Mouse (Mus musculus) limb, embryonic 15.5 days (tissue): ENCODE data around the gene Sec11a. TPM values are rescaled to one million over a fixed set of nuclear protein-coding genes. Genes with fewer than 3 reads are reported as not detected.
"Not testable (repeated sequence)": the region's sequence is repeated elsewhere in the genome, so short reads cannot be mapped to it uniquely, and the experiment has no call there.

Experiments
- ATAC-seq: fragments of 200-750 bp; cut with Nextera tagmentation; 2 replicates; pipeline ENCODE4 v1.8.0; 2017; ENCODE audit warnings: low read depth, moderate TSS enrichment; ENCODE audit not compliant: insufficient number of reproducible peaks, low FRiP score, low TSS enrichment
- H3K27ac ChIP-seq: fragments of 300-500 bp; sonication (generic); 2 replicates; pipeline ENCODE4 v1.5.1; 2015; ENCODE audit warnings: moderate library complexity, mild to moderate bottlenecking, inconsistent platforms
- H3K27me3 ChIP-seq: fragments of 300-500 bp; sonication (generic); 2 replicates; pipeline ENCODE4 v1.6.1; 2015; ENCODE audit warnings: inconsistent platforms
- H3K36me3 ChIP-seq: fragments of 300-500 bp; sonication (generic); 2 replicates; pipeline ENCODE4 v1.6.1; 2015; ENCODE audit warnings: inconsistent platforms
- H3K4me1 ChIP-seq: fragments of 300-500 bp; sonication (generic); 2 replicates; pipeline ENCODE4 v1.6.1; 2015; ENCODE audit warnings: inconsistent platforms
- H3K4me2 ChIP-seq: fragments of 300-500 bp; sonication (generic); 2 replicates; pipeline ENCODE4 v1.6.1; 2015; ENCODE audit warnings: mild to moderate bottlenecking, inconsistent platforms
- H3K4me3 ChIP-seq: fragments of 300-500 bp; sonication (generic); 2 replicates; pipeline ENCODE4 v1.5.1; 2015; ENCODE audit warnings: mild to moderate bottlenecking, inconsistent platforms
- H3K9ac ChIP-seq: fragments of 300-500 bp; sonication (generic); 2 replicates; pipeline ENCODE4 v1.6.1; 2015; ENCODE audit warnings: inconsistent platforms
- H3K9me3 ChIP-seq: fragments of 300-500 bp; sonication (generic); 2 replicates; pipeline ENCODE4 v1.6.1; 2016; ENCODE audit warnings: inconsistent platforms
- WGBS: fragments of 180-500 bp; shearing (Covaris S2); methylation state at CpG from one replicate; pipeline ENCODE4 v1.1.7; 2015; 5-methylcytosine and 5-hydroxymethylcytosine counted together
- polyA plus RNA-seq: library from polyadenylated mRNA; unstranded; fragments of >200 nt; fragmentation: Nextera tagmentation; extraction: Ambion mirVana; gene quantifications from 2 replicates; pipeline ENCODE4 v1.2.1, GENCODE M21; 2015

Gene Sec11a
- polyA plus RNA-seq, 1 experiment from 2014 or later, result 230 TPM

DNA sequence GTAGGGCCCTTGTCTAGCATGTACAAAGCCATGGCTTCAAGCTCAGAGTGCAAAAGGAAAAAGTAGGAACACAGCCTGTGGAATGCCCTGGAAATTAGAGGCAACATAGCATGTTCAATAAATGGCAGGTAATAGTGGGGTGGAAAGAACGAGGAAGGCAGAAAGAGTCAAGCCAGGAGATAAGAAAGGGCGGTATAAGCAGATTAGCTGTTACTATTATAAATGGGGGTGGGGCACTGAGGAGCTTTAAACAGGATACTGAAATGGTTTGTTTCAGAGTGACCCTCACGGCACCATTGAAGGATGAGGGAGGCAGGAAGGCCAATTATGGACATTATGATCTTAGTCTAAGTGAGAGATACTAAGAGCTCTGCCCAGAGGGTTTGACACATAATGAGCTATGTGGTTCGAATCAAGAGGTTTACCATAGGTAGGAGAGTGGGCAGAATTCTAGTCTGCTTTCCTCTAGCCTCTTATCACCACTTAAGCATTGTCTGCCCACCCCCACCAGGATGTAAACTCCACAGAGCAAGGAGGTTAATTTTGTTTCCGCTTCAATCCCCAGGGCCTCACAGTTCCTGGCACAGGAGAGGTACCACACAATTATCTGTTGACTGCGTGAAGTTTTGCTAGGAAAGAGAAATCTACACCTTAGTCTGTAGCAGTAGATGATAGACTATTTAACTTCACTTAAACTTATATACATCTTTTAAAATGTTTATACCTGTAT is 39.0 kb upstream of the Sec11a start:
- Histone ChIP-seq H3K9me3 (no peaks in the 10 kb centered on the region), H3K36me3 (no peaks in the 10 kb centered on the region; the same call in 1 of the 2 replicates), H3K27ac (no peak overlapping the region), H3K27me3 (no peaks in the 10 kb centered on the region), H3K9ac (no peak overlapping the region), H3K4me1 (peaks cover 2% of the 10 kb centered on the region; the same call in 1 of the 2 replicates), H3K4me2 (no peak overlapping the region), H3K4me3 (no peak overlapping the region)
- WGBS, result 61% methylated on average over 6 of the region's 6 CpGs
- no peak for ATAC-seq

DNA sequence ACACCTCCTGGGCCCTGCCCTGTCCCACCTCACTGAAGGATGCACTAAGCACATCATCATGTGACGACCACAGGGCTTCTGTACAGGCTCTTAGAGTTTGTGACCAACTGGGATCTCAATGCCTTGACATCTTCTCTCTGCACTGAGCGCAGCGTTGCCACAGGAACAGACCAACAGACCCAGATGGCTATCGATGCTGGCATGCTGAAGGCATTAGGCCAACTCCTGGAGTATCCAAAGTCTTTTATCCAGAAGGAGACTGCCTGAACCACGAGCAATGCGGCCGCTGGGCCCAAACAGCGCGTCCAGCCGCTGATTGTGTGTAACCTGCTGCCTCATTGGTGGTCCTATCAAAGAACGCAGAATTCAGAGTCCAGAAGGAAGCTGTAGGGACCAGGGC is 33.0 kb upstream of the Sec11a start:
- ATAC-seq, result no peak
- H3K9ac ChIP-seq, result no peak overlapping the region
- H3K27me3 ChIP-seq, result no peaks in the 10 kb centered on the region
- H3K4me1 ChIP-seq, result no peaks in the 10 kb centered on the region
- WGBS, result 88% methylated on average over 11 of the region's 11 CpGs
- H3K4me3 ChIP-seq, result no peak overlapping the region
- H3K36me3 ChIP-seq, result no peaks in the 10 kb centered on the region
- H3K4me2 ChIP-seq, result no peak overlapping the region
- no peak overlapping the region for H3K27ac ChIP-seq
- H3K9me3 ChIP-seq, result no peaks in the 10 kb centered on the region

DNA sequence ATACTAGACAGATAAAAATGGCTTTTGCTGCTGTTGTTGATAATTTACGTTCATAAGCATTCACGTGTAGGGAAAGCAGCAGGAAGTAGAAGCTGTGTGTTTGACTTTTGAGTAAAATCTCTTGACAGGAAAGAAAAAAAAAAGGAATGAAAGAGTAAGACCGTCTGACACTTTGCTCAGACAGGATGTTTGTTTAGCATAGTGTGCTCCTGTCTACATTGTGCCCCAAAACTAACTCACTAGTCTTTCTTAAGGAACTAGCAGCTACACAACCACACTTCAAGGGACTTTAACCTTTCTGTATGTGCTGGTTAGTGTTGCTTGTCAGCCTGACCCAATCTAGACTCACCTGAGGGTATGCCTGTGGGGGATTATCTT is 26.0 kb upstream of the Sec11a start:
- WGBS, result 68% methylated on average over 3 of the region's 3 CpGs
- H3K4me2 ChIP-seq, ATAC-seq, H3K9ac ChIP-seq, H3K36me3 ChIP-seq, H3K4me1 ChIP-seq, H3K27me3 ChIP-seq, H3K4me3 ChIP-seq, H3K27ac ChIP-seq, H3K9me3 ChIP-seq: not testable (repeated sequence)

DNA sequence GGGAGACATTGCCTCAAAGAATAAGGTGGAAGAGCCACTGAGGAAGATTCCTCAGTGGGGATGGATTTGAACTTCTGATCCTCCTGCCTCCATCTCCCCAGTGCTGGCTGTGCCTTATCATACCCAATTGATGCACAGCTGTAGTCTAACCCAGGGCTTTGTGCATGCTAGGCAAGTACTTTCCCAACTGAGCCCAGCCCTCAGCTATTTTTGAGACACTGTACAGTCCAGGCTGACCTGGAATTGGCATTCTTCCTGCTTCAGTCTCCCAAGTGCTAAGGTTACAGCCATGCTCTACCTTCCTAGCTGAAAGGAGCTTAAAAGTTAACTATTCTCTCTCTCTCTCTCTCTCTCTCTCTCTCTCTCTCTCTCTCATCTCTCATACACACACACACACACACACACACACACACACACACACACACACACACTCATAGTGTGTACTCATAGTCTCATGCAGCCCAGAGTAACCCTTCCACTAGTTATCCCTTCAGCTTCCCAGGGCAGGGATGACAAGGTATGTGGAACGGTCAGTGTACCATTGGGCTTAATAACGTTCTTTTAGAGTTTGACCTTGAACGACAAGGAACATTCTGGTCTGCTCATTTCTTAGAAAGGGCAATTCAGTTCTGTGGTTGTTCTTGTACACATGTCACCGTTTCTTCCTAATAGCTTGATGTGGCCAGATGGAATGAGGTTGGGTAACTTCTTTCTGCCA is 25.5 kb upstream of the Sec11a start:
- H3K4me3 ChIP-seq, ATAC-seq, H3K27me3 ChIP-seq, H3K27ac ChIP-seq, H3K36me3 ChIP-seq, H3K9me3 ChIP-seq, H3K4me2 ChIP-seq, H3K9ac ChIP-seq, H3K4me1 ChIP-seq: not testable (repeated sequence)
- 76% methylated on average over 4 of the region's 4 CpGs for WGBS

GRCm38 (mm10) chr7:80972082-80972481 is 24.5 kb upstream of the Sec11a start:
- Histone ChIP-seq H3K4me1 (no peaks in the 10 kb centered on the region), H3K9me3 (no peaks in the 10 kb centered on the region; the same call in 1 of the 2 replicates), H3K4me2 (no peak overlapping the region), H3K27me3 (no peaks in the 10 kb centered on the region), H3K36me3 (no peaks in the 10 kb centered on the region), H3K4me3 (no peak overlapping the region), H3K9ac (no peak overlapping the region), H3K27ac (no peak overlapping the region)
- 74% methylated on average over 5 of the region's 5 CpGs for whole genome bisulfite sequencing
- ATAC-seq, result no peak

DNA sequence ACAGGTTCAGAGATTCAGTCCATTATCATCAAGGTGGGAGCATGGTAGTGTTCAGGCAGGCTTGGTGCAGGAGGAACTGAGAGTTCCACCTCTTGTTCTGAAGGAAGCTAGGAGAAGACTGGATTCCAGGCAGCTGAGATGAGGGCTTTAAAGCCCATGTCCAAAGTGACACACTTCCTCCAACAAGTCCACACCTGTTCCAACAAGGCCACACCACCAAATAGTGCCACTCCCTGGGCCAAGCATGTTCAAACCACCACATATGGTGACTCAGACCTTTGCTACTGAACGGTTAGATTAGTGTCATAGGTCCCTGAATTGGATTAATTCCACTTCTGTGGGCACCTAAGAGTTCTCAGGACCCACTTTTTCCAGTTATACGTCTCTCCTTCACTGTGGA is 23.8 kb upstream of the Sec11a start:
- no peaks in the 10 kb centered on the region for H3K4me1 ChIP-seq
- H3K9ac ChIP-seq, result no peak overlapping the region
- no peaks in the 10 kb centered on the region for H3K36me3 ChIP-seq
- H3K27me3 ChIP-seq, result no peaks in the 10 kb centered on the region
- no peak overlapping the region for H3K27ac ChIP-seq
- H3K4me2 ChIP-seq, result no peak overlapping the region
- WGBS, result 64% methylated on average over 2 of the region's 2 CpGs
- no peak for ATAC-seq
- H3K9me3 ChIP-seq, result no peaks in the 10 kb centered on the region; the same call in 1 of the 2 replicates
- no peak overlapping the region for H3K4me3 ChIP-seq

DNA sequence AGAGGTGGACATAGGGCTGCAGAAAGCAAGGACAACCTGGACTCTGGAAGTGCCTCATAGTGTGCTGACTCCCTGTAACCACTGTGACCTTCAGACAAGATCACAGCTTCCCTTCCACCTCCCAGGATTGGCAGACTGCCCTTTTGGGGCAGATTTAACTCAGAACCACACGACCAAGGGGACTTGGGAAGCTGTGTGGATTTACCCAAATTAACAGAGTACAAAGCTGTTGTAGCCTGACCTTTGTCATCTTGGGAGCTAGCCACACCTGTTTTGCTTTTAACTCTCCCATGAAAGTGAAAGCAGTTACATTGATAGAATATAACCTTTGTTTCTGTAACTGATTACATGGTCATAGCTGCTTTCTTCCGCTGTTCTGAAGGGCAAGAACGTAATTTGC is 23.3 kb upstream of the Sec11a start:
- H3K4me3 ChIP-seq, result no peak overlapping the region
- no peaks in the 10 kb centered on the region for H3K27me3 ChIP-seq
- no peak for ATAC-seq
- H3K4me2 ChIP-seq, result no peak overlapping the region
- no peaks in the 10 kb centered on the region for H3K4me1 ChIP-seq
- H3K9me3 ChIP-seq, result no peaks in the 10 kb centered on the region; the same call in 1 of the 2 replicates
- no peak overlapping the region for H3K27ac ChIP-seq
- WGBS, result 62% methylated on average over 3 of the region's 3 CpGs
- H3K36me3 ChIP-seq, result no peaks in the 10 kb centered on the region
- no peak overlapping the region for H3K9ac ChIP-seq

DNA sequence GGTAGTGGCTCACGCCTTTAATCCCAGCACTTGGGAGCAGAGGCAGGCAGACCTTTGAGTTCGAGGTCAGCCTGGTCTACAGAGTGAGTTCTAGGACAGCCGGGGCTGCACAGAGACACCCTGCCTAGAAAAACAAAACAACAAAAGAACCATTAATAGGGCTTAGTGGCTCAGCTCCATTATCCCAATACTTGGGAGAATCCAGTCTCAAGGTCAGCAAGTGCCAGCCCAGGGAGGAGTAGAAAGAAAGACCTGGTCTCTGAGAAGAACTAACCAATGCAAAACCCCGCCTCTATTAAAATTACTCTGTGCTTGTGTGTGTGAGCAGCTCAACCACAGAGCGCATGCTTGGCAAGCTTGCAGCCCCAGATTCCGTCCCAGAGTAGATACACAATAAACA is 15.2 kb upstream of the Sec11a start:
- 79% methylated on average over 6 of the region's 6 CpGs for WGBS
- Histone ChIP-seq H3K27me3 (no peaks in the 10 kb centered on the region), H3K27ac (no peak overlapping the region), H3K4me1 (no peaks in the 10 kb centered on the region), H3K4me3 (no peak overlapping the region), H3K36me3 (no peaks in the 10 kb centered on the region), H3K9me3 (no peaks in the 10 kb centered on the region), H3K4me2 (no peak overlapping the region), H3K9ac (no peak overlapping the region)
- no peak for ATAC-seq

- Histone ChIP-seq H3K27me3 (no peaks in the 10 kb centered on the region), H3K9ac (no peak overlapping the region), H3K4me2 (no peak overlapping the region), H3K36me3 (no peaks in the 10 kb centered on the region), H3K27ac (no peak overlapping the region), H3K4me3 (no peak overlapping the region), H3K4me1 (no peaks in the 10 kb centered on the region), H3K9me3 (no peaks in the 10 kb centered on the region)
- no peak for ATAC-seq
- 86% methylated on average over 3 of the region's 3 CpGs for WGBS
Measured at GRCm38 (mm10) chr7:80959003-80959402, 11.4 kb upstream of the Sec11a start.

GRCm38 (mm10) chr7:80956891-80957290 is 9.3 kb upstream of the Sec11a start:
- no peak overlapping the region for H3K4me2 ChIP-seq
- no peaks in the 10 kb centered on the region for H3K27me3 ChIP-seq
- H3K4me1 ChIP-seq, result no peaks in the 10 kb centered on the region
- H3K36me3 ChIP-seq, result no peaks in the 10 kb centered on the region
- no peaks in the 10 kb centered on the region for H3K9me3 ChIP-seq
- H3K4me3 ChIP-seq, result no peak overlapping the region
- ATAC-seq, result no peak
- 65% methylated on average over 2 of the region's 2 CpGs for WGBS
- no peak overlapping the region for H3K9ac ChIP-seq
- H3K27ac ChIP-seq, result no peak overlapping the region

- Histone ChIP-seq H3K27ac (no peak overlapping the region), H3K9ac (no peak overlapping the region), H3K9me3 (no peaks in the 10 kb centered on the region), H3K4me1 (no peaks in the 10 kb centered on the region), H3K36me3 (no peaks in the 10 kb centered on the region), H3K27me3 (no peaks in the 10 kb centered on the region), H3K4me2 (no peak overlapping the region), H3K4me3 (no peak overlapping the region)
- no peak for ATAC-seq
- WGBS, result 80% methylated on average over 2 of the region's 2 CpGs
Measured at GRCm38 (mm10) chr7:80954251-80954650, 6.7 kb upstream of the Sec11a start.

DNA sequence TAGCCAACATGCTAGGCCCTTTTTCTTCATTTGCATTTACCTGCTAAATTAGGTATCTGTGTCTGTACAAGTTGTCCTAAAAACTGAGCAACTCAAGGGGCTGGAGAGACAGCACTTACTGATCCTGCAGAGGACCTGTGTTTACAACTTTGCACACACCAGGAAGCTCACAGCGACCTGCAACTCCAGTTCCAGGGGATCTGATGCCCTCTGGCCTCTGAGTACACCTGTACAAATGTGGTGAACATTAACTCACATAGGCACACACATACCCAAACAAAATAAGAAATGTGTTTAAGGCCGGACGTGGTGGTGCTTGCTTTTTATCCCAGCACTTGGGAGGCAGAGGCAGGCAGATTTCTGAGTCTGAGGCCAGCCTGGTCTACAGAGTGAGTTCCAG is 4.6 kb upstream of the Sec11a start:
- no peaks in the 10 kb centered on the region for H3K27me3 ChIP-seq
- no peak for ATAC-seq
- H3K27ac ChIP-seq, result no peak overlapping the region
- H3K4me2 ChIP-seq, result no peak overlapping the region
- H3K9me3 ChIP-seq, result no peaks in the 10 kb centered on the region
- no peaks in the 10 kb centered on the region for H3K36me3 ChIP-seq
- no peak overlapping the region for H3K4me3 ChIP-seq
- H3K4me1 ChIP-seq, result no peaks in the 10 kb centered on the region
- no peak overlapping the region for H3K9ac ChIP-seq
- whole genome bisulfite sequencing, result 58% methylated on average over 3 of the region's 3 CpGs
